Mouse (Mus musculus) fat pad, adult 2 months (tissue): ENCODE data around the gene Slc5a2.

Experiments used
- DNase-seq: peaks from one replicate; pipeline ENCODE4 v3.0.0-alpha.2; 2011; ENCODE audit warnings: low read depth, low spot score; ENCODE audit errors: extremely low read depth

The Slc5a2 gene

DNA sequence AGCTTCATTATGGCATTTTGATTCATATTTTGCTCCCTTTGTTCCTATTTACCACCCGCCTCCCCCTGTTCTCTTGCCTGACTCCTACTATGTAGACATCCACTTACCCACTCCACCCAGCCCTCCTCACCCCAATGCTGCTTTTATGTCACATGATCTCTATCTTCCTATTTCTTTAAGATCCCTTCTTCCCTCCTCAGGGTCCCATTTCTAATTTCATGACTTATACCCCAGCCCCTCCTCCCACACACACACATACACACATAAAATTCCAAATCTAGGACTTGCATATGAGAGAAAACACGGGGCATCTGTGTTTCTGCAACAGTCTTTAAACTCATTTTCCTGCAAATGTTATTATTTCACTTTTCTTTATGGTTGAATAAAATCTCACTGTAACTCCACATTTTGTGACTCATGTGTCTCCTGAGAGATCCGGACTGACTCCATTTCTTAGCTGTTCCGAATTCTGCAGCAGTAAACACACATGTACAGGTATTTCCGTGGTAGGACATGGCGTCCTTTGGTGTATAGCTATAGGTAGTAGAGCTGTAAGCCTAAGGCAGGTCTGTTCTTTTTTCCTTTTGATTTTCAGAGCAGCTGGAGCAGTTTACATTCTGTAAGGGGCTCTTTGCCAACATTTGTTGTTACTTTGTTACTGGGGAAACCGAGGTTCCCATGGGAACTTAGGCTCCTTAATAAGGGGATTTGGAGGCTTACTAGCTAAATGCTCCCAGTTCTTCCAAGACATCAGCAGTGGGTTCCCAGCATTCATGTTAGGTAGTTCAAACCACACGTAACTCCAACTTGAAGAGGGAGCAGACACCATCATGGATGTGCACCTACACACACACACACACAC, 33.3 kb downstream of the Slc5a2 start:
- DNase-seq: no peak

DNA sequence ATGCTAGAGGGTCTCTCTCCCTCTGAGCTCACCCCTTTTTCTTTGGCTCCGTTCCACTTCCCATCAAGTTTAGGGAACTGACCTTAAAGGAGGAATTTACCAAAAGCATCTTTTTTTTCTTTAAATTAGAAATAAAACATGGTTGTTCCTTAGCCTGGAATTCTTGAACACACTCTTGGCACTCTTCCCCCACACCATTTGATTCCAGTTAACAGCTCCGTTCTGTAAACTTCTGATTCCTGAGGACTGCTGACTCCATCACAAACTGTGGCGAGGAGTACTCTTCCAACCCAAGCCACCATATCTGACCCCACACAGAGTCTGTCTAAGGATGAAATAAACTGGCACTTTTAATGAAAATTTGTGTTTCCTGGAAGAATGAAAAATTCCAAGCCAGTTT, 35.5 kb downstream of the Slc5a2 start:
- no peak for DNase-seq

GRCm38 (mm10) chr7:128302151-128302550, 36.7 kb downstream of the Slc5a2 start:
- DNase-seq: no peak

GRCm38 (mm10) chr7:128304198-128304597, 38.7 kb downstream of the Slc5a2 start:
- DNase-seq: no peak

DNA sequence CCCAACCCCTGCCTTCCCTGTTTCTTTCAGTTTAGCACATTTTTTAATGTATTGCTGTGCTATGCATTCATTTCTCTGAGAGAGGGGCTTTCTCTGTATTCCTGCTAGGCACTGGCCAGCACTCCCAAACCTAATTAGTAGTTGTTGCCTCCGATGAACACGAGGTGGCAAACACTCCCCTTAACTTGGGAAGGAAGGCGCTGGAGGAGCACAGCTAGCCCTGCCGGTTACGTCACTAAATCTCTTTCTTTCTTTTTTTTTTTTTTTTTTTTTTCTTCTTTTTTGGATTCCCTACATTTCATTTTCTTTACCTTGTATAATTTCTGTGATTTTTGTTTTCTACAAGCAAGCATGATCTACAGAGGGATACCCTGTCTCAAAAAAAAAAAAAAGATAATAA, 39.5 kb downstream of the Slc5a2 start:
- no peak for DNase-seq

GRCm38 (mm10) chr7:128307851-128308250, 42.4 kb downstream of the Slc5a2 start:
- DNase-seq: no peak

DNA sequence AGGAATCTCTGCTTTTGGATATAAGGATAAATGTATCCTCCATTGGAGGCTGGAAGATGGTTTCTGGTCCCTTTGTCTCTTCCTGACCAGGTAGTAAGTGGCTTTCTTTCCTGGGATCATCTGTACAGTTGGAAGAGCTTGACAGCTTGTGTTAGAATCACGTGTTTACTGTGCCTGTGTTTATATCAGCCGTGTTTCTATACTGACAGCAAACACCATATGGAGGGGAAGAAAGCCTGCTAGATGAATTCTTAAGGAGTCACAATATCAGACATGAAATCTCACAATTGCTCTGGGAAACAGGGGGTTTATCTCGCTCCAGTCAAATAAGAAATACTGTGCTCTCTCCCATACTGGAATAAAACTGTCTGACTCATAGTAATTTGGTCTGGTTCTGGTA, 43.8 kb downstream of the Slc5a2 start:
- no peak for DNase-seq

DNA sequence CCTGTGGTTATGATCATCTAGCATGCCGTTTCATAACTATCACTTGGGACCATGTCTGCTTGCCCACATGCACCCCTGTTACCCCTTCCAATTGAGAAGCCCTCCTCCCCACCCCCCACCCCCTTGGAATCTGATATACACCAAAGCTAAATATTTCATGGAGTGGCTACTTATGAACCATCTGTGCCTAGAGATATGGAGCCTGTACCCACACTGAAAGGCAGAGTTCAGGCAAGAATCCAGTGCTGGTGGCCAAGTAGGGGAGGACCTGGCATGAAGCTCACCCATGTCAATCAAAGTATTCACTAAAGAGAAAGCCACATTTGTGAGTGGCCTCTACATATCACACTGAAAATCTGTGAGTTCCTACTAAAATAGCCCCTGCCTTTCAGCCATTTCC, 44.3 kb downstream of the Slc5a2 start:
- DNase-seq: no peak

GRCm38 (mm10) chr7:128310229-128310688, 44.8 kb downstream of the Slc5a2 start:
- DNase-seq: no peak

DNA sequence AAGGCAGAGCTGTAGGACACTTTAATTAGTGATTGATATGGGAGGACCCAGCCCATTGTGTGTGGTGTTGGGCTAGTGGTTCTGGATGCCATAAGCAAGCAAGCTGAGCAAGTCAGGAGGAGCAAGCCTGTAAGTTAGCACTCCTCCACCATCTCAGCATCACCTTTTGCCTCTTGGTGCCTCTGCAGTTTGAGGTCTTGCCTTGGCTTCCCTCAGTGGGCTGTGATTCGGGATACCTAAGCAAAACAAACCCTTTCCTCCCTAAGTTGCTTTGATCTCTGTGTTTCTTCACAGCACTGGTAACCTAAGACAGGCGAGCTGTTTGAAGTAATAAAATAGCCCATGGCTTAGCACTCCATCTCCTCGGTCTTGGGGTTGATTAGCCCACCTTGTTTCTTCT, 45.8 kb downstream of the Slc5a2 start:
- DNase-seq: no peak

- DNase-seq: no peak
These were observed 46.4 kb downstream of the Slc5a2 start for GRCm38 (mm10) chr7:128311811-128312210.

DNA sequence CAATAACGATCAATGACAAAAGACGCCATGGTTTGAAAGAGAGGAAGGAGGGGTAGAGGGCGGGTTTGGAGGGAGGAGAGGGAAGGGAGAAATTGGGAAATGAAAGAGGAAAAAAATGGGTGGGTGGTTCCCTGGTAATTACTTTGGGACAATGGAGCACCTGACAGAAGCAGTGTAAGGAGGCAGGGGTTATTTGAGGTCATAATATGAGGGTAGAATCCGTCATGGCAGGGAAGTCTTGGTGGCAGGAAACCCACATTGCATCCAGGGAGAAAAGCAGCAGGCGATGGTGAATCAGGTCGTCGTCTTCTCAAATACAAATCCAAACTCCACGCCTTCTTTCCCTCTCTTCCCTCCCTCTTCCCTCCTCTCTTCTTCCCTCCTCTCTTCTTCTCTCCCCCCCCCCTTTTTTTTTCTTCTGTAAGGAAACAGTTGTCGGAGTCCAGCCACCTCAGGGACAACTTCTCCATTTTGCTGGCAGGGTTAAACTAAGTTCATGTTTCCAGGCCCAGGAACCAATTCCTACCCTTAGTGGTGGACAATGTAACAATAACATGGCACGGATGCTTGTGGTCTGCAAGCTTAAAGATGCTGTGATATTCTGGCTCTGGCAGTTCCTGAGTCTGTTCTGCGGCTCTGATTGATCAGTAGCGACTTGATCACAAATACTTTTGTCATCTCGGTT, 47.1 kb downstream of the Slc5a2 start:
- no peak for DNase-seq

- DNase-seq: no peak
These were observed 48.1 kb downstream of the Slc5a2 start for GRCm38 (mm10) chr7:128313601-128314000.

- no peak for DNase-seq
These were observed 49.0 kb downstream of the Slc5a2 start for GRCm38 (mm10) chr7:128314491-128314890.

DNA sequence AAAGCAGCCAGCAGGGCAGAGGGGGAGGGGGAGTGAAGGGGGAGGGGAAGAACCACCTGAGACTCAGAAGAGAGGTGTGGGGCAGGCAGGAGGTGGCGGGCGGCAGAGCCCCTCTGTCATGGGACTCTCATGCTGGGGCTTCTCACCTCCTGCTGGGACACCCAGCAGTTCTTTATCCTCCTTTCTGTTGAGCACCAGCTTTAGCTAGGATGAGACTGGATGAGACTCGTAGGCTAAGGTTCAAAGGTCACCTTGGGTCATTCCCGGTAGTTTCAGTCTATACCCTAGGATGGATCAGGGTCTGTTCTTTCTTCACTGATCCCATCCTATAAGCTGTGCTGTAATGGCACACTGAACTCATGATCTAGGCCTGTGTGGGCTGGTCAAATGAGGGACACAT, 51.6 kb downstream of the Slc5a2 start:
- DNase-seq: no peak

GRCm38 (mm10) chr7:128319140-128319539, 53.7 kb downstream of the Slc5a2 start:
- DNase-seq: no peak

GRCm38 (mm10) chr7:128320219-128320816, 54.9 kb downstream of the Slc5a2 start:
- DNase-seq: no peak

DNA sequence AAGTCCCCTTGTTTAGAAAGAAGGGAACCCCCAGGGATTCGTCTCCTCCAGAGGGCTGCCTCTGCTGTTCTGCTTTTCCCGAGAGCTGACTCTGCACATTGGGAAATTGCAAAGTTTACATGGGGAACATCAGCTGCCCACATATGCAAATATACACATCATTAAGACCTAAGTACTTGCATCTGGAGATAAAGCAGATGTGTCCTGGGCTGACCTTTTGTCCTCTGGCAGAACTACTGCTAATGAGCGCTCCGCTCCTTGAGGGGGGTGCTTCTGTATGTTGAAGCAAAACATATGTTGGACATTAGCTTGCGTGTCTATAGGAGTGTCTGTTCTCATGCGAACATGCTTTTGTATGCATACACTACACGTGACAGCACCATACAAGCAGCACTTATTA, 55.8 kb downstream of the Slc5a2 start:
- DNase-seq: no peak
